Mouse (Mus musculus) left cerebral cortex, postnatal 25 days (tissue): Measurements from ENCODE around the gene Tnfsfm13. TPM values are rescaled to one million over a fixed set of nuclear protein-coding genes. Genes with fewer than 3 reads are reported as not detected.

ENCODE experiments used
- DNase-seq, 2 experiments: peaks; one replicate each; pipeline ENCODE4 v3.0.0; 2022; ENCODE audit warnings: low spot score in 2 of 2, mixed read lengths in 1 of 2
- intact Hi-C: fragments of 180-260 bp; cut with DNase I; formaldehyde crosslinking; loops from one replicate; pipeline ENCODE4 v1.15.1; 2025
- microRNA-seq, 2 experiments: library from miRNA; unstranded; fragments of <30 nt; microRNA quantifications; one replicate each; pipeline ENCODE4 v1.2.0; 2022
- total RNA-seq, 2 experiments: library from RNA; stranded (reverse); gene quantifications; 2 replicates each; pipeline ENCODE4 v1.2.3; 2021

The Tnfsfm13 gene
- total RNA-seq, 2 experiments from 2014 or later: 1.9 to 2.2 TPM

- DNase-seq: peak; percentile 92 to 97
- intact Hi-C loops: loop anchor here (2.0 to 5.0 kb wide), 2 partner anchors 30 to 80 kb away; partner anchors contain the start of genes Fxr2, Trp53 and Wrap53
Measured at GRCm38 (mm10) chr11:69662213-69662966, 33.5 kb downstream of the Tnfsfm13 start, which contains the start of gene Mpdu1. TSS of gene Mpdu1 (minus strand) at chr11:69662642.

GRCm38 (mm10) chr11:69661221-69661881 is 34.5 kb downstream of the Tnfsfm13 start:
- intact Hi-C loops: loop anchor here (5.0 kb wide), 1 partner anchor 79 kb away; the partner anchor contains the start of genes Trp53 and Wrap53
- DNase-seq: no peak

GRCm38 (mm10) chr11:69657462-69657881 is 38.4 kb downstream of the Tnfsfm13 start:
- DNase-seq: no peak
- intact Hi-C loops: no loop called here

- peak; percentile 37 to 39 for DNase-seq
- intact Hi-C loops: no loop called here
Measured at GRCm38 (mm10) chr11:69656617-69657461, 39.1 kb downstream of the Tnfsfm13 start.

GRCm38 (mm10) chr11:69656065-69656455 is 39.8 kb downstream of the Tnfsfm13 start:
- intact Hi-C loops: no loop called here
- DNase-seq: no peak

GRCm38 (mm10) chr11:69655264-69656064 is 40.4 kb downstream of the Tnfsfm13 start, which contains the start of gene Sox15:
TSS of gene Sox15 (plus strand) at chr11:69655314.
- intact Hi-C loops: loop anchor here (2.0 kb wide), 1 partner anchor 17 kb away; no protein-coding TSS in a partner anchor
- peak; percentile 75 to 78 for DNase-seq

GRCm38 (mm10) chr11:69654760-69655159 is 41.1 kb downstream of the Tnfsfm13 start:
- intact Hi-C loops: loop anchor here (2.0 kb wide), 1 partner anchor 16 kb away; no protein-coding TSS in a partner anchor
- DNase-seq: no peak

- no peak for DNase-seq
- intact Hi-C loops: no loop called here
Measured at GRCm38 (mm10) chr11:69653399-69653798, 42.5 kb downstream of the Tnfsfm13 start.

GRCm38 (mm10) chr11:69645860-69646259 is 50.0 kb downstream of the Tnfsfm13 start:
- no peak for DNase-seq
- intact Hi-C loops: no loop called here

GRCm38 (mm10) chr11:69635471-69635870 is 60.4 kb downstream of the Tnfsfm13 start:
- DNase-seq: no peak
- intact Hi-C loops: no loop called here

GRCm38 (mm10) chr11:69633128-69633866 is 62.6 kb downstream of the Tnfsfm13 start:
- no peak for DNase-seq
- intact Hi-C loops: loop anchor here (2.0 kb wide), 1 partner anchor 30 kb away; the partner anchor contains the start of gene Mpdu1

Small RNA genes within 50 kb of the gene (microRNA-seq; reads per million reads assigned to microRNA genes)
- 5.4 to 8.1 reads per million in 2 experiments for gene Mir1934
- 0 reads per million in 2 experiments for gene Mir467f

Other genes starting within 250 kb of the Tnfsfm13 start
- gene Dnah2, start 147.0 kb downstream of the Tnfsfm13 start, total RNA-seq: 1 to 10 TPM; 3.0 to 3.6 TPM
- 10 to 100 TPM; 57.5 to 60.4 TPM for gene Efnb3, start 135.9 kb downstream of the Tnfsfm13 start, total RNA-seq
- 10 to 100 TPM; 10.1 to 10.4 TPM for gene Wrap53, start 115.8 kb downstream of the Tnfsfm13 start, total RNA-seq
- 10 to 100 TPM; 18.7 to 21.1 TPM for gene Trp53, start 115.7 kb downstream of the Tnfsfm13 start, total RNA-seq
- gene Atp1b2, start 90.2 kb downstream of the Tnfsfm13 start, total RNA-seq: 100 to 1,000 TPM; 403 to 438 TPM
- gene Shbg, start 78.2 kb downstream of the Tnfsfm13 start, total RNA-seq: not detected
- 1 to 10 TPM; 7.4 to 7.7 TPM for gene Sat2, start 74.1 kb downstream of the Tnfsfm13 start, total RNA-seq
- gene Fxr2, start 63.1 kb downstream of the Tnfsfm13 start, total RNA-seq: 100 to 1,000 TPM; 122 to 133 TPM
- not detected for gene Sox15, start 40.8 kb downstream of the Tnfsfm13 start, total RNA-seq
- gene Mpdu1, start 33.5 kb downstream of the Tnfsfm13 start, total RNA-seq: 10 to 100 TPM; 59.1 to 59.7 TPM
- gene Cd68, start 29.9 kb downstream of the Tnfsfm13 start, total RNA-seq: 10 to 100 TPM; 17.5 to 19.6 TPM
- 100 to 1,000 TPM; 323 to 328 TPM for gene Eif4a1, start 23.7 kb downstream of the Tnfsfm13 start, total RNA-seq
- gene Senp3, start 14.0 kb downstream of the Tnfsfm13 start, total RNA-seq: 10 to 100 TPM; 94.3 to 97.5 TPM
- gene Tnfsf13, start 10.3 kb downstream of the Tnfsfm13 start, total RNA-seq: 1 to 10 TPM; 2.0 to 2.7 TPM
- 1 to 10 TPM; 8.6 to 8.9 TPM for gene Tnfsf12, start 249 bp downstream of the Tnfsfm13 start, total RNA-seq
- gene Polr2a, start 62.5 kb upstream of the Tnfsfm13 start, total RNA-seq: 10 to 100 TPM; 53.3 to 53.6 TPM
- not detected for gene Slc35g3, start 65.9 kb upstream of the Tnfsfm13 start, total RNA-seq
- 100 to 1,000 TPM; 110 to 114 TPM for gene Zbtb4, start 69.8 kb upstream of the Tnfsfm13 start, total RNA-seq
- gene Chrnb1, start 99.8 kb upstream of the Tnfsfm13 start, total RNA-seq: 1 to 10 TPM; 1.3 to 2.0 TPM
- 10 to 100 TPM; 14.9 to 17.2 TPM for gene Fgf11, start 105.8 kb upstream of the Tnfsfm13 start, total RNA-seq
- not detected for gene Tmem102, start 109.5 kb upstream of the Tnfsfm13 start, total RNA-seq
- gene Gm39566, start 119.2 kb upstream of the Tnfsfm13 start, total RNA-seq: not detected
- not detected for gene Spem2, start 122.4 kb upstream of the Tnfsfm13 start, total RNA-seq
- gene Spem1, start 126.1 kb upstream of the Tnfsfm13 start, total RNA-seq: under 1 TPM in 1 of 2 experiments, not detected in 1; 0.43 TPM
- gene Nlgn2, start 141.7 kb upstream of the Tnfsfm13 start, total RNA-seq: 100 to 1,000 TPM; 233 to 248 TPM
- 100 to 1,000 TPM; 129 to 134 TPM for gene Tmem256, start 142.4 kb upstream of the Tnfsfm13 start, total RNA-seq
- gene Plscr3, start 150.3 kb upstream of the Tnfsfm13 start, total RNA-seq: 10 to 100 TPM; 15.6 to 19.2 TPM
- gene Tnk1, start 162.6 kb upstream of the Tnfsfm13 start, total RNA-seq: under 1 TPM in 1 of 2 experiments, not detected in 1; 0.27 TPM
- not detected for gene Tmem95, start 181.9 kb upstream of the Tnfsfm13 start, total RNA-seq
- 1 to 10 TPM; 1.1 to 1.2 TPM for gene Kctd11, start 185.3 kb upstream of the Tnfsfm13 start, total RNA-seq
- gene Acap1, start 199.4 kb upstream of the Tnfsfm13 start, total RNA-seq: not detected
- under 1 TPM; 0.55 to 0.60 TPM for gene 2810408A11Rik, start 204.9 kb upstream of the Tnfsfm13 start, total RNA-seq
- gene Neurl4, start 205.0 kb upstream of the Tnfsfm13 start, total RNA-seq: 100 to 1,000 TPM; 113 to 117 TPM
- 10 to 100 TPM; 26.9 to 33.2 TPM for gene Gps2, start 217.8 kb upstream of the Tnfsfm13 start, total RNA-seq
- gene Eif5a, start 225.9 kb upstream of the Tnfsfm13 start, total RNA-seq: 100 to 1,000 TPM; 425 to 450 TPM
- gene Ybx2, start 239.7 kb upstream of the Tnfsfm13 start, total RNA-seq: 10 to 100 TPM in 1 of 2 experiments, 1 to 10 TPM in 1; 6.1 to 10.7 TPM